Mouse (Mus musculus) neutrophil, adult 59 days (primary cell): ENCODE results near the gene Zfp964. TPM values are rescaled to one million over a fixed set of nuclear protein-coding genes. Genes with fewer than 3 reads are reported as not detected.

Source experiments
- total RNA-seq, 2 experiments: library from RNA; stranded (reverse); gene quantifications; 1 replicate in 1 of 2; 2 replicates in 1 of 2; pipeline ENCODE4 v1.2.4; 2023

Zfp964 gene
- total RNA-seq = under 1 TPM; 0.09 to 0.15 TPM

GRCm38 (mm10) chr8:69654358-69654981 is at the start of gene Zfp964:
Gene Zfp964, plus strand, starts transcription at chr8:69654479.

DNA sequence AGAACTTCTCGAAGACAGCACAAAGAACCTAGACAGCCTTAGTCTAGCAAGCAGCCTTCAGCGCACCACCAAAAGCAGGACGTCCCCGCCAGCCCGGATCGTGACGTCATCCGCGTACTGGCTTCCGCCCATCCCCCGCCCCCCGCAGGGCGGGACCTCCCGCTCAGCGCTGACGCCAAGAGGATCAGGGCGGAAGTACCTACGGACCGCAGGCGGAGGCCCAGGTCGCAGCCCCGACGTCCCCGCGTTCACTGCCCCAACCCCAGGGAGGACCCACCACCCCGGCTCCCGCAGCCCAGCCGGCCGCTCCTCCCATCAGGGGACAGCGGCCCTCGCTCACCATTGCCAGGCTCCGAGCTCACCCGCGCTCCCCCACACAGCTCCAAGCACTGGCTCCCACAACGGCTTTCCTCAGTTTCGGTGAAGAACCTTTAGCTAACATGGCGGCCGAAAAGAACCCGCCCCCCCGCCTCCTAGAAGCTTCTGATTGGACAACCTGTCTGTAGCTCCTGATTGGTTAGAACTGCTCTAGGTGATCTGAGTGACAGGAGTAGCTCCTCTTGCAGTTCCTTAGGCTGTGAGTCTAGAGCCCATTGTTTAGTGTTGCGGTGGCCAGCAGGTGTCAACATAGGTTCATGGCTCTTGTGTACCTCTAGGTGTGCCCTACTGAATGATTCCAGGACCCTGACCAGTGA is 29.0 kb upstream of the Zfp964 start, which contains the start of gene Zfp868:
Gene Zfp868, minus strand, starts transcription at position 454 of the 695 bp plus-strand sequence.

DNA sequence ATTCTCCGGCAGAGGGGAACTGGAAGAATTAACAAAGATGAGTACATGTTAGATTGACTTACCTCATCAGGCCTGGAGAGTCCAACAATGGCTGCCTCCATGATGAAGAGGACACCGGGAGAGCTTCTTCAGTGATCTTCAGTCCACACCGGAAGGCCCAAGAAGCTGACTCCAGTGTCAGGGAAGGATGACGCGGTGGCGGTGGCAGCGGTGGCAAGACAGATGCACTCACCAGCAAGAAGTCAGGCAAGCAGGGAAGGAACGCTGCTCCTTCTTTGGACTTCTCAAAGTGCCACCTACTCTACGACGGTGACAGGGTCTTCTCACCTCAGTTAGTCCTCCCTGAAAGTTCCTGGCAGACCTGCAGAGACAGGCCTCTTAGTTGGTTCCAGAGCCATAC is 56.3 kb downstream of the Zfp964 start, which contains the start of gene Zfp869:
Gene Zfp869, minus strand, starts transcription at position 101 of the 400 bp plus-strand sequence.

Other genes starting within 250 kb of the Zfp964 start
- gene Gm9495, start 200.9 kb upstream of the Zfp964 start, total RNA-seq = under 1 TPM in 1 of 2 experiments, not detected in 1; 0.18 TPM
- gene Gm7697, start 131.5 kb upstream of the Zfp964 start, total RNA-seq = not detected
- 10 to 100 TPM; 23.3 to 27.1 TPM for gene Zfp868, start 28.9 kb upstream of the Zfp964 start, total RNA-seq
- 10 to 100 TPM; 21.2 to 23.3 TPM for gene Zfp869, start 56.2 kb downstream of the Zfp964 start, total RNA-seq
- gene Zfp963, start 95.5 kb downstream of the Zfp964 start, total RNA-seq = 1 to 10 TPM; 2.5 to 2.8 TPM
- not detected for gene Gm20422, start 120.4 kb downstream of the Zfp964 start, total RNA-seq
- 10 to 100 TPM; 25.0 to 29.1 TPM for gene Atp13a1, start 136.7 kb downstream of the Zfp964 start, total RNA-seq
- 10 to 100 TPM; 13.4 to 14.8 TPM for gene Zfp866, start 136.7 kb downstream of the Zfp964 start, total RNA-seq
- gene Gmip, start 154.2 kb downstream of the Zfp964 start, total RNA-seq = 100 to 1,000 TPM; 409 to 453 TPM
- 1 to 10 TPM; 3.1 to 3.6 TPM for gene Lpar2, start 167.9 kb downstream of the Zfp964 start, total RNA-seq
- 1 to 10 TPM; 1.1 to 2.9 TPM for gene Pbx4, start 178.0 kb downstream of the Zfp964 start, total RNA-seq
- gene Cilp2, start 233.2 kb downstream of the Zfp964 start, total RNA-seq = not detected
- 1 to 10 TPM in 1 of 2 experiments, under 1 TPM in 1; 0.53 to 1.1 TPM for gene Tssk6, start 247.7 kb downstream of the Zfp964 start, total RNA-seq
- 10 to 100 TPM; 57.7 to 58.4 TPM for gene Ndufa13, start 248.1 kb downstream of the Zfp964 start, total RNA-seq
- not detected for gene Yjefn3, start 248.2 kb downstream of the Zfp964 start, total RNA-seq